Mouse (Mus musculus) CD4-positive, CD25-positive, alpha-beta regulatory T cell, adult 4 months (primary cell): Measurements from ENCODE around the gene Epn1. TPM values are rescaled to one million over a fixed set of nuclear protein-coding genes. Genes with fewer than 3 reads are reported as not detected.

ENCODE experiments used
- ATAC-seq: one replicate; pipeline ENCODE4 v1.8.0; 2017
- polyA plus RNA-seq, 2 experiments: library from polyadenylated mRNA; unstranded; fragments of 100-300 nt; shearing (Covaris generic); gene quantifications; one replicate each; pipeline ENCODE4 v1.2.1; 2017

The Epn1 gene
- polyA plus RNA-seq, result 1 to 10 TPM; 4.0 to 7.2 TPM

- peak; percentile 99 for ATAC-seq
These were observed at the start of gene Epn1 for GRCm38 (mm10) chr7:5080010-5080751. Gene Epn1 (plus strand): TSS chr7:5080235.

DNA sequence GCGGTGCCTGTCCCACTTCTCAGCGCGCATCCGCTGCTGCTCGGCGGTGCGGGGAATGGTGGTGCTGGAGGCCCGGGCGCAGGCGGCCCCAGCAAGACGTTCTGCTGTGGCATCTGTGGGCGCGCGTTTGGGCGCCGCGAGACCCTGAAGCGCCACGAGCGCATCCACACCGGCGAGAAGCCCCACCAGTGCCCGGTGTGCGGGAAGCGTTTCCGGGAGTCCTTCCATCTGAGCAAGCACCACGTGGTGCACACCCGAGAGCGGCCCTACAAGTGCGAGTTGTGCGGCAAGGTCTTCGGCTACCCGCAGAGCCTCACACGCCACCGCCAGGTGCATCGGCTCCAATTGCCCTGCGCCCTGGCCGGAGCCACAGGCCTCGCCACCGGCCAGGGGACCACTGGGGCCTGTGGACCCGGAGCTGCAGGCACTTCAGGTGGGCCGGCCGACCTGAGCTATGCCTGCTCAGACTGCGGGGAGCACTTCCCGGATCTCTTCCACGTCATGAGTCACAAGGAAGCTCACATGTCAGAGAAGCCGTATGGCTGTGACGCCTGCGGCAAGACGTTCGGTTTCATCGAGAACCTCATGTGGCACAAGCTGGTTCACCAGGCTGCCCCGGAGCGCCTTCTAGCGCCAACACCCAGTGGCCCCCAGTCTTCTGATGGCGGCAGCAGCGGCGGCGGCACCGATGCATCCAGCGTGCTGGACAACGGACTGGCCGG lies 49.3 kb upstream of the Epn1 start:
- no peak for ATAC-seq

GRCm38 (mm10) chr7:5031496-5031895 lies 48.5 kb upstream of the Epn1 start:
- no peak for ATAC-seq

GRCm38 (mm10) chr7:5033818-5034217 lies 46.2 kb upstream of the Epn1 start, which contains the start of gene 4632433K11Rik:
Gene 4632433K11Rik (plus strand): TSS chr7:5034118.
- ATAC-seq, result no peak

DNA sequence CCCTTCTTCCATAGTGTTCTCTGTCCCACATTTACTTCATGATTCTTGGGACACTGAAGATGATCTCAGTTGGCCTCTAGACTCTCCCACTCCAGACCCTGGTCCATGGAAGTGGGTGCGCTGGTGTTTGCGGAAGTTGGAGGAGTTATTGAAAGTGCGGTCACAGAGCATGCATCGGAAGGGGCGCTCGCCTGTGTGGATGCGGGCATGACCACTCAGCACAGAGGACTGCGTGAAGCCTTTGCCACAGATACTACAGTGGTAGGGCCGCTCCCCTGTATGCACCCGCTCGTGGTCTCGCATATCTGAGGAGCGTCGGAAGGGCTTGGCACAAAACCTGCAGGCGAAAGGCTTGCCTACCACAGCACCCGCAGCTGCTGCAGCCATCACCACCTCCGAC lies 44.4 kb upstream of the Epn1 start:
- no peak for ATAC-seq

- ATAC-seq, result no peak
These were observed 43.9 kb upstream of the Epn1 start for GRCm38 (mm10) chr7:5036136-5036535.

GRCm38 (mm10) chr7:5037026-5037425 lies 43.0 kb upstream of the Epn1 start:
- no peak for ATAC-seq

- ATAC-seq, result no peak
These were observed 42.6 kb upstream of the Epn1 start for GRCm38 (mm10) chr7:5037467-5037866.

- ATAC-seq, result peak; percentile 97
These were observed 41.8 kb upstream of the Epn1 start, which contains the start of gene Zfp784 for GRCm38 (mm10) chr7:5038109-5038732. Gene Zfp784 (minus strand): TSS chr7:5038446.

DNA sequence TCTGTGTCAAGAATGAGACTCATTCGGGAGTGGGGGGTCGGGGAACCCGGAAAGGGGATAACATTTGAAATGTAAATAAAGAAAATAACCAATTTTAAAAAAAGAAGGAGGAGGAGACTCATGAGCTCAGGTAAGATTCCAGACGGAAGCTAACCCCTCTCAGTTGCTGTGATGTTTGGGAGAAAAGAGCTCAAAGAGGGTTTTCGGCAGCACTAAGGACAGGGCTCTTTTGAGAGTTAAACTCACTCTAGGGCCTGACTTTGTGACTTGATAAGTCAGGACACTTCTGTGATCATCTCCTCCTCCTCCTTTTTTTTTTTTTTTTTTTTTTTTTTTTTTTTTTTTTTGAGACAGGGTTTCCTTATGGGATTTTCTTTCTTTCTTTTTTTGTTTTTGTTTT lies 41.1 kb upstream of the Epn1 start:
- ATAC-seq, result no peak

GRCm38 (mm10) chr7:5044981-5045380 lies 35.1 kb upstream of the Epn1 start:
- no peak for ATAC-seq

- no peak for ATAC-seq
These were observed 33.9 kb upstream of the Epn1 start for GRCm38 (mm10) chr7:5046112-5046511.

DNA sequence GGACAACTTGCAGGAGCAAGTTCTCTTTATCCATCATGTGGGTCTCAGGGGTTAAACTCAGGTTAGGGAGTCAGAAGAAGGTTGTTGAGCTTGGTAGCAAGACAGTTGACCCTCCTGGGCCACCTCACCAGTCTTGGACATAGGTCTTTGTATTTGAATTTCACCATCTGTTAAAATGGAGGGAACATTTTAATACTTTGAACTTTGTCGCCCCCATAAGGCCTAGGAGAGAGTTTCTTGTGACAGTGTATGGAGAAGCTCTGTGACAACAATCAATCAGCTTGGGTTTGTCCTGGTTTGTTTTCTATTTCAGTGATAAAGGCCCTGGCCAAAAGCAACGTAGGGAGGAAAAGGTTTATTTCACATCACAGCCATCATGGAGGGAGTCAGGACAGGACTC lies 32.7 kb upstream of the Epn1 start:
- ATAC-seq, result peak; percentile 60

GRCm38 (mm10) chr7:5051193-5052192 lies 28.5 kb upstream of the Epn1 start, which contains the start of gene Zfp580:
Gene Zfp580 (plus strand): TSS chr7:5051538.
- peak; percentile 54 for ATAC-seq

GRCm38 (mm10) chr7:5052438-5052837 lies 27.6 kb upstream of the Epn1 start:
- ATAC-seq, result peak; percentile 28

DNA sequence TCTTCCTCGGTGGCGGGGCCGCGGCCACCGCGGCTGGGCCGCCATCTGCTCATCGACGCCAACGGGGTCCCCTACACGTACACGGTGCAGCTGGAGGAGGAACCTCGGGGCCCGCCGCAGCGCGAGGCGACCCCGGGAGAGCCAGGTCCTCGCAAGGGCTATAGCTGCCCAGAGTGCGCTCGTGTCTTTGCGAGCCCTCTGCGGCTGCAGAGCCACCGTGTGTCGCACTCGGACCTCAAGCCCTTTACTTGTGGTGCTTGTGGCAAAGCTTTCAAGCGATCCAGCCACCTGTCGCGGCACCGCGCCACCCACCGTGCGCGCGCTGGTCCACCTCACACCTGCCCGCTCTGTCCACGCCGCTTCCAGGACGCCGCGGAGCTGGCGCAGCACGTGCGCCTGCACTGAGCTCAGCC lies 27.1 kb upstream of the Epn1 start:
- no peak for ATAC-seq

- no peak for ATAC-seq
These were observed 26.4 kb upstream of the Epn1 start for GRCm38 (mm10) chr7:5053456-5054179.

DNA sequence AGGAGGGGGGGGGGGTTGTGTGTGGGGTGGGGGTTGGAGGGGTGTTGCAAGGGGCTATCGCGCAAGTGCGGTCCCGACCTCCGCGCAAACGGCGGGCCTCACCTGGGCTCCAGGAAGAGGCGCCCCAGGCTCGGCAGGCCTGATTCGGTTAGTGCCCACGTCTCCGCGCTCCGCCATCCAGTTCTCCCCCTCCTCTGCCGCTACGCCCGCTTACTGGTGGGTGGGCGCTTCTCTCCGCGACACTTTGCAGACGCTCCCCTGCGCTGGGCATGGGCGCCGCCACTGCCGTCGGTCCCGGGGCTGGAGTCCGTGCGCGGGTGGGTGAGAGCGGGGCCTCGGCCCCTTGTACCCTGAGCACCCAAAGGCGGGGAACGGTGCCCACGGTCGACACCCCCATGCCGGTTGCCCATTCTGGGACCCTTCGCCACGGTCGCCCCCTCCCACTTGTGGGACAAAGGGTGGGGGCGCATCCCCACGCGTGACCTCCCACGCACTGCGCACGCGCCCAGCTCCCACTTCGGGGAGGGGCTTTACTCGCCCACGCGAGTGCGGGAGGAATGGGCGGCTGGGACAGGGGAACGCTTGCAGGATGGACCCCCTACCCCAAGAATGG lies 23.3 kb upstream of the Epn1 start:
- ATAC-seq, result no peak

- no peak for ATAC-seq
These were observed 22.7 kb upstream of the Epn1 start for GRCm38 (mm10) chr7:5057381-5057780.

GRCm38 (mm10) chr7:5057804-5058203 lies 22.2 kb upstream of the Epn1 start:
- no peak for ATAC-seq

- no peak for ATAC-seq
These were observed 21.4 kb upstream of the Epn1 start for GRCm38 (mm10) chr7:5058631-5059030.
